ENCODE assay signal across 11 mouse cellular contexts in the genomic region with DNA sequence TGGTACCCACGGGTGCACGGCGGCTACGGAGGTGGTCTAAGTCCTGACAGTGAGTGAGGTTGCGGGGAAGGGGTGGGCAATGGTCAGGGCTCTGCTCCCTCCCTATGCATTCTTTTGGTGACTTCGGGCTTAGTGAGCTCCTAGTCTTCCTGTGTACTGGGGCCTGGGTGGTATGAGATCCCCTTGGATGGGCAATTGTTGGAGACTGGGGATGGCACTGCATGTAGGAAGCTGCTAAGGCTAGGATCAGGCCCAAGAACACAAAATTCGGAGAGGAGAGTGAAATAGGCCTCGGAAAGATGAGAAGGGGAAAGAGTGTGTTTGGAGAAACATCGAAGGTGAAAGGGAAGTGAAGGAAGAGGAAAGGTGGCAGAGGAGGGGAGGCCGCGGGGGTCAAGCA. TPM values are rescaled to one million over a fixed set of nuclear protein-coding genes. Genes with fewer than 3 reads are reported as not detected.
DNase-seq lines count a peak whose midpoint lies in the region; ATAC-seq and TF ChIP-seq lines count a peak whose summit lies in the region.
"Had no signal": no experiment of that assay in that cellular context is flagged by ENCODE, and none has a peak within 500 bp of the region (broad histone marks: within the 10 kb centered on the region; RNA-seq: fewer than 3 reads in every experiment).

No protein-coding gene starts in this region.

- ATAC-seq in lung, embryonic 14.5 days (ENCODE audit: insufficient read depth): no peak
- ATAC-seq in lung, postnatal 0 days: no peak
- no peak for ATAC-seq in limb, embryonic 11.5 days (ENCODE audit: insufficient number of reproducible peaks, low FRiP score, low TSS enrichment, low read depth)
- no peak for ATAC-seq in neural tube, embryonic 15.5 days (ENCODE audit: low FRiP score)

- no peaks in the 10 kb centered on the region for H3K36me3 ChIP-seq in lung, embryonic 14.5 days (ENCODE audit: insufficient read depth)
- H3K36me3 ChIP-seq in lung, postnatal 0 days (ENCODE audit: insufficient read depth, low read length): no peaks in the 10 kb centered on the region
- no peaks in the 10 kb centered on the region for H3K36me3 ChIP-seq in limb, embryonic 11.5 days (ENCODE audit: control insufficient read depth, insufficient read depth, low read length)
- H3K36me3 ChIP-seq in neural tube, embryonic 15.5 days: no peaks in the 10 kb centered on the region

- peak; percentile 17 for DNase-seq in embryo, embryonic 9.5 days (ENCODE audit: extremely low spot score)
- no peak for DNase-seq in embryo, embryonic 10 days (ENCODE audit: low spot score)
- DNase-seq in lung, embryonic 14.5 days: no peak
- DNase-seq in lung, postnatal 0 days (ENCODE audit: low spot score): no peak
- no peak for DNase-seq in limb, embryonic 11.5 days (ENCODE audit: low spot score)
- no peak for DNase-seq in urinary bladder, adult 2 months (ENCODE audit: low spot score)
- DNase-seq in gastrocnemius, postnatal 4 days (ENCODE audit: low spot score in 2 of 2): no peak
- DNase-seq: cerebellum, postnatal 10 days had no signal

- peak overlapping the region; percentile 82; the same call in 1 of the 2 replicates for H3K4me2 ChIP-seq in lung, embryonic 14.5 days
- H3K4me2 ChIP-seq in lung, postnatal 0 days (replicated peaks; ENCODE audit: low read depth, low read length): no peak overlapping the region
- peak overlapping the region; percentile 73; the same call in 1 of the 2 replicates for H3K4me2 ChIP-seq in limb, embryonic 11.5 days (ENCODE audit: low read depth, severe bottlenecking)
- H3K4me2 ChIP-seq in neural tube, embryonic 15.5 days: no peak overlapping the region

- no peak for TF ChIP-seq EP300 in lung, postnatal 0 days (IDR thresholded peaks at IDR 0.05)

- no peak overlapping the region for H3K27ac ChIP-seq in lung, embryonic 14.5 days (ENCODE audit: low read depth)
- no peak overlapping the region for H3K27ac ChIP-seq in lung, postnatal 0 days (ENCODE audit: low read length)
- H3K27ac ChIP-seq in limb, embryonic 11.5 days (replicated peaks; ENCODE audit: low read depth, low read length): no peak overlapping the region
- no peak overlapping the region for H3K27ac ChIP-seq in neural tube, embryonic 15.5 days (replicated peaks)
- H3K27ac ChIP-seq: left cerebral cortex, adult 2 months; macrophage had no signal

- peak overlapping the region; percentile 46 for H3K4me3 ChIP-seq in lung, embryonic 14.5 days (ENCODE audit: low read depth, low read length)
- H3K4me3 ChIP-seq in lung, postnatal 0 days (ENCODE audit: low read depth, low read length): no peak overlapping the region
- H3K4me3 ChIP-seq in limb, embryonic 11.5 days (ENCODE audit: low read depth, low read length): no peak overlapping the region
- peak overlapping the region; percentile 41; the same call in 1 of the 2 replicates for H3K4me3 ChIP-seq in neural tube, embryonic 15.5 days (replicated peaks)
- H3K4me3 ChIP-seq: left cerebral cortex, adult 2 months had no signal

- H3K4me1 ChIP-seq in lung, embryonic 14.5 days (ENCODE audit: insufficient read depth): no peaks in the 10 kb centered on the region
- H3K4me1 ChIP-seq in lung, postnatal 0 days (ENCODE audit: insufficient read depth, low read depth, low read length): peaks cover 5% of the 10 kb centered on the region; the same call in 1 of the 2 replicates
- H3K4me1 ChIP-seq in limb, embryonic 11.5 days (ENCODE audit: control insufficient read depth, insufficient read depth, low read length): peaks cover 6% of the 10 kb centered on the region
- peaks cover 28% of the 10 kb centered on the region for H3K4me1 ChIP-seq in neural tube, embryonic 15.5 days

- no peaks in the 10 kb centered on the region for H3K9me3 ChIP-seq in lung, embryonic 14.5 days (ENCODE audit: low read depth, low read length)
- no peaks in the 10 kb centered on the region for H3K9me3 ChIP-seq in lung, postnatal 0 days (ENCODE audit: low read length)
- H3K9me3 ChIP-seq in limb, embryonic 11.5 days (ENCODE audit: control insufficient read depth, low read length): no peaks in the 10 kb centered on the region
- H3K9me3 ChIP-seq in neural tube, embryonic 15.5 days (replicated peaks): no peaks in the 10 kb centered on the region

- no peak overlapping the region for H3K9ac ChIP-seq in lung, embryonic 14.5 days
- no peak overlapping the region for H3K9ac ChIP-seq in lung, postnatal 0 days (replicated peaks; ENCODE audit: low read depth)
- no peak overlapping the region for H3K9ac ChIP-seq in limb, embryonic 11.5 days (ENCODE audit: low read length)
- H3K9ac ChIP-seq in neural tube, embryonic 15.5 days (replicated peaks): no peak overlapping the region

- no peak for TF ChIP-seq CTCF in lung, embryonic 14.5 days (IDR thresholded peaks at IDR 0.05; ENCODE audit: low read depth)
- TF ChIP-seq CTCF in lung, postnatal 0 days (IDR thresholded peaks at IDR 0.05): no peak

- 3% methylated on average over 11 of the region's 11 CpGs for WGBS in lung, embryonic 14.5 days
- WGBS in lung, postnatal 0 days: 6% methylated on average over 9 of the region's 11 CpGs
- WGBS in limb, embryonic 11.5 days: 2% methylated on average over 11 of the region's 11 CpGs
- WGBS in neural tube, embryonic 15.5 days: 4% methylated on average over 11 of the region's 11 CpGs

- H3K27me3 ChIP-seq in lung, embryonic 14.5 days (ENCODE audit: insufficient read depth, low read length): peaks cover 100% of the 10 kb centered on the region
- peaks cover 98% of the 10 kb centered on the region for H3K27me3 ChIP-seq in lung, postnatal 0 days (replicated peaks; ENCODE audit: insufficient read depth, low read length)
- H3K27me3 ChIP-seq in limb, embryonic 11.5 days (ENCODE audit: control insufficient read depth, insufficient read depth, low read length): peaks cover 100% of the 10 kb centered on the region
- H3K27me3 ChIP-seq in neural tube, embryonic 15.5 days (replicated peaks): peaks cover 100% of the 10 kb centered on the region

RNA-seq across cellular contexts. Expression of gene Hmx1, which starts 0.5 kb away (rescaled TPM):
- not detected in 2 replicates for polyA plus RNA-seq in lung, embryonic 14.5 days (2014; fragmentation: Nextera tagmentation; extraction: Ambion mirVana)
- not detected in 2 replicates for polyA plus RNA-seq in lung, postnatal 0 days (2015; fragmentation: Nextera tagmentation; extraction: Ambion mirVana)
- 0.13 and 0.28 TPM in 2 replicates for polyA plus RNA-seq in limb, embryonic 11.5 days (2014; fragmentation: Nextera tagmentation; extraction: Ambion mirVana)
- polyA plus RNA-seq in neural tube, embryonic 15.5 days (2015; fragmentation: Nextera tagmentation; extraction: Ambion mirVana): 0.73 and 1.4 TPM in 2 replicates
- polyA plus RNA-seq in urinary bladder, adult 2 months (2012; rRNA removed): 0.04 TPM in 1 of 2 replicates, not detected in the other
- total RNA-seq in gastrocnemius, postnatal 4 days (2021): not detected
- total RNA-seq: left cerebral cortex, adult 2 months had no signal
- polyA plus RNA-seq: macrophage had no signal

Comparison
In these comparisons a context has a peak if more than half of its experiments do, and no peak if none do; other contexts are left out.
1. H3K4me2 ChIP-seq: peak in lung, embryonic 14.5 days (single experiment) and limb, embryonic 11.5 days (single experiment); none in lung, postnatal 0 days (single experiment) and neural tube, embryonic 15.5 days (single experiment).
2. H3K4me3 ChIP-seq: peak in lung, embryonic 14.5 days (single experiment) and neural tube, embryonic 15.5 days (single experiment); none in lung, postnatal 0 days (single experiment) and limb, embryonic 11.5 days (single experiment).